Mouse (Mus musculus): ENCODE results near the gene Sipa1.

GRCm38 (mm10) chr19:5691601-5692000, 28.1 kb upstream of the Sipa1 start:
- TF ChIP-seq CTCF (IDR thresholded peaks at IDR 0.05) (no peak), POLR2A (IDR thresholded peaks at IDR 0.05; ENCODE audit: insufficient read depth, low read depth, low read length) (peak; percentile 10; the same call in 1 of the 2 replicates), EP300 (IDR thresholded peaks at IDR 0.05; ENCODE audit: insufficient read depth, low read depth, low read length) (no peak)
